Mouse (Mus musculus): ENCODE results near the gene I830077J02Rik. TPM values are rescaled to one million over a fixed set of nuclear protein-coding genes. Genes with fewer than 3 reads are reported as not detected.

I830077J02Rik gene
- polyA plus RNA-seq (2015; fragmentation: Nextera tagmentation; extraction: Ambion mirVana) = 0.41 and 0.49 TPM in 2 replicates

DNA sequence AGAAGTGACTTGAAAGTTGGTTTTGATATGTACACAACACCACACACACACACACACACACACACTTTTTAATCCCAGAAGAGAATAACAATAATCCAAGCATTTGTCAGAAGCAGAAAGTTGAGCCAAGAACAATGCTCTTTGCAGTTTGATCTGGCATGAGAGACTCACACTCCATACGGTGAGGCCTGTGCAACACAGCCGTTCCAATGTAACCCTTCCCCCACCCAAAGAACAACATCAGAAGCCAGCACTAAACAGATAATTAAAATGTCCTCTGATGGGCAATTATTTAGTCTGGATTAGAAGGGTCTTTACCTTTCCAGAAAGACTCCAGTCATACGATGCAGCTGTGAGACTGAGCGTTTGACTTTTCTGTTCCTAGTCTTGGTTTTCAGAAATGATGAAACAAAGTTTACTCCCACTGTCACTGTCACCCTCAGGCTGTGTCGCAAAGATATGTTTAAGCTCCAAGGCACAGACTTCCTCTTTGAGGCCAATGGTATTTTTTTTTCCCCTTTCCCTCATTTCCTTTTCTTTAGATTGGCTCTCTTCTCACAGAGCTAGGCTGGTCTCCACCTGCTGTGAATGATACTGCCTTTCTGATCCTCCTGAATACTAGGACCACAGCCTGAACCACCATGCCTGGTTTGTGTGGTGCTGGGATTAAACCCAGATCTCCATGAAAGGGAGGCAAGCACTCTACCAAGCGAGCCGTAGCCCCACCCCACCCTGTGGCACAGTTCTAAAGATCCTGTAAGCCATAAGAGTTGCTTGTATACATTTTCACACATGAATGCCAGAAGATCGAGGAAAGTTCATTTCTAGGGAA is at the start of gene I830077J02Rik:
Gene I830077J02Rik, minus strand, starts transcription at position 425 of the 832 bp plus-strand sequence.
- H3K9ac ChIP-seq = no peak within 1 kb of the TSS
- H3K4me1 ChIP-seq = no peaks in the 10 kb centered on the region
- H3K4me2 ChIP-seq = no peak within 1 kb of the TSS
- no peak within 1 kb of the TSS for H3K27ac ChIP-seq
- H3K9me3 ChIP-seq = no peaks in the 10 kb centered on the region
- 79% methylated on average over 8 of the region's 8 CpGs for WGBS
- ATAC-seq (ENCODE audit: insufficient number of reproducible peaks, insufficient read depth, low FRiP score, low TSS enrichment, low read depth) = no peak
- H3K4me3 ChIP-seq = no peak within 1 kb of the TSS
- H3K36me3 ChIP-seq = peaks cover 1% of the 10 kb centered on the region; the same call in 1 of the 2 replicates
- no peaks in the 10 kb centered on the region for H3K27me3 ChIP-seq

DNA sequence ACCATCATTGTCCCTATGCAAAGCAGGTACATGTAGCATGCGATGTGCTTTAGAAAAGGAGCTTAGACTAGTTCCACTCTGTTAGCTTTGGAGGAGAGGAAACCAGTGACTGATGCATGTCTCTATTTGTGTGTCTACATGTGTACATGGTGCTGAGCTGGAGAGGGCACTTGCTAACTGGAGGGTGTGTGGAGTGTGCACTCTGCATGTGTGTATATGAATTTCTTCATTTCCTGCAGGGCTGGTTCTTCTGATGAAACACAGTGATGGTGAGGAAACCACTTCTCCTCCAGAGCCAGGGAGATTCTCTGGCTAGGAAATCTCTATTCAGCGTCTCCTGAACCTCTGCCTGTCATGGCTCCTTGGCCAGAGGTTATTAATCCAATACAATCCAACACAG is 41.7 kb upstream of the I830077J02Rik start:
- 90% methylated on average over 2 of the region's 2 CpGs for WGBS
- H3K4me1 ChIP-seq = no peaks in the 10 kb centered on the region
- no peak overlapping the region for H3K27ac ChIP-seq
- ATAC-seq (ENCODE audit: insufficient number of reproducible peaks, insufficient read depth, low FRiP score, low TSS enrichment, low read depth) = no peak
- H3K9me3 ChIP-seq = no peaks in the 10 kb centered on the region
- H3K9ac ChIP-seq = no peak overlapping the region
- no peak overlapping the region for H3K4me3 ChIP-seq
- H3K4me2 ChIP-seq = no peak overlapping the region
- H3K27me3 ChIP-seq = no peaks in the 10 kb centered on the region
- peaks cover 10% of the 10 kb centered on the region for H3K36me3 ChIP-seq

DNA sequence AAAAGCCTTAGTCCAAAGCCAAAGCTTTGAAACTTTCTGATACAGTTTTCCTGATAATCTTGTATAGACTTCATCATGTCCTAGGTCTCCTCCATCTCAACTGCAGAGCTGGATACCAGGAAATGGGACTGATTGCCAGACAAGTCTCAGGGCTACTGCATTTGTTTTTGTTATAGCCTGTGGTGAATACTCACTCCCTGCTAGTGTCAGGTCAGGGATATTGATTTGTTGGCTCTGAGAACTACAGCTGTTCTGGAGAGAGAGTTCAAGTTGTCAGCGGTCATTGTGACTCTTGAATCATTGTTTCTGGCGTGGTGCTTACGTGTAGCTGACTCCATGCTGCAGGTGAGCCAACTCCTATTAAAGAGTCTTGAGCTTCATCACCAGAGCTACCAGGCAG is 40.9 kb upstream of the I830077J02Rik start, which contains the start of gene Ovgp1:
Gene Ovgp1, plus strand, starts transcription at position 301 of the 400 bp plus-strand sequence.
- H3K27ac ChIP-seq = no peak within 1 kb of the TSS
- ATAC-seq (ENCODE audit: insufficient number of reproducible peaks, insufficient read depth, low FRiP score, low TSS enrichment, low read depth) = no peak
- 82% methylated on average over 3 of the region's 3 CpGs for WGBS
- H3K36me3 ChIP-seq = peaks cover 18% of the 10 kb centered on the region
- no peaks in the 10 kb centered on the region for H3K9me3 ChIP-seq
- no peaks in the 10 kb centered on the region for H3K27me3 ChIP-seq
- no peak within 1 kb of the TSS for H3K4me2 ChIP-seq
- H3K9ac ChIP-seq = no peak within 1 kb of the TSS
- no peak within 1 kb of the TSS for H3K4me3 ChIP-seq
- H3K4me1 ChIP-seq = no peaks in the 10 kb centered on the region

DNA sequence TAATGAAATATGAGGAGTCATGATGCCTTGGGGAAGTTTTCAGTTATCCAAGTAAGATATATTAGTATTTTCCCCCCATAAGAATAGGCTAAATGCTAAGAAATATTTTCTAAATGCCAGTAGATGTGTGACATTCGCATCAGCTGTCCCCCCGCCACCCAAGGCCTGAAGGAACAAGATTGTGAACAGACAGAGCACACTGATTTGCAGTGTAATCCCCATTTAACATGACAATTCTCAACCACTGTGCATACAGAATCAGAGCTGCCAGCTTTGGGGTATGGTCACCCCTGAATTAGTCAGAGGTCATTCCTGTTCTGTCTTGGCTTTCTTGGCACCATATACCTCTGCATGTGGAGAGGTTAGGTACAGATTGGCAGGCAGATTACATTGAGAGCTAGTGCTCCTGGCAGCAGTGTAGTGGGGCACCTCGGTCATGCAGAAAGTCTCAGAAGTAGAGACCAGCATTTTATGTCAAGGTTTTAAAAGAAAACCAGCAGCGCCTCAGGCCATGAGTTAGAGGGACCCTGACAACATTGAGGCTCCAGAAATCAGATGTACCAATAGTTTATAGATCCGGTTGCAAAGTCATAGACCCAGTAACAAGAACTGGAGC is 39.5 kb upstream of the I830077J02Rik start:
- H3K4me1 ChIP-seq = no peaks in the 10 kb centered on the region
- H3K4me2 ChIP-seq = no peak overlapping the region
- H3K4me3 ChIP-seq = no peak overlapping the region
- no peak overlapping the region for H3K9ac ChIP-seq
- no peak for ATAC-seq (ENCODE audit: insufficient number of reproducible peaks, insufficient read depth, low FRiP score, low TSS enrichment, low read depth)
- WGBS = 83% methylated on average over 5 of the region's 5 CpGs
- H3K9me3 ChIP-seq = no peaks in the 10 kb centered on the region
- H3K27ac ChIP-seq = no peak overlapping the region
- no peaks in the 10 kb centered on the region for H3K27me3 ChIP-seq
- peaks cover 32% of the 10 kb centered on the region for H3K36me3 ChIP-seq

DNA sequence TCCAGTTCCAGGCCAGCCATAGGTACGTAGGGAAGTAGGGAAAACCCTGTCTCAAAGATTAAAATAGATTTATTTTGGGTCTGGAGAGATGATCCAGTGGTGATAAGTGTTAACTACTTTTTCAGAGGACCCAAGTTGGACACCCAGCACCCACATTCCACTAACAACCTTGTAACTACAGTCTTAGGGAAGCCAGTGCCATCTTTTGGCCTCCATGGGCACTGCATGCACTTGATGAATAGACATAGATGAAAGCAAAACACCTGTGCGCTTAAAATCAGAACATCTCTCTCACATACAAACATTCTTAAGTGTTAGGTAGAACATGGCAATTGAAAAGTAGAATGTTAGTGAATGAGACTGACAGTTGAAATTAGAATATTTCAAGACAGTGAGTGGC is 28.2 kb upstream of the I830077J02Rik start:
- H3K9me3 ChIP-seq = no peaks in the 10 kb centered on the region
- peaks cover 48% of the 10 kb centered on the region for H3K36me3 ChIP-seq
- peak overlapping the region; percentile 92 for H3K4me3 ChIP-seq
- ATAC-seq (ENCODE audit: insufficient number of reproducible peaks, insufficient read depth, low FRiP score, low TSS enrichment, low read depth) = no peak
- H3K9ac ChIP-seq = peak overlapping the region; percentile 97; the same call in 1 of the 2 replicates
- WGBS = 96% methylated on average over 2 of the region's 2 CpGs
- H3K27me3 ChIP-seq = no peaks in the 10 kb centered on the region
- H3K27ac ChIP-seq = no peak overlapping the region
- peak overlapping the region; percentile 90 for H3K4me2 ChIP-seq
- peaks cover 25% of the 10 kb centered on the region for H3K4me1 ChIP-seq

DNA sequence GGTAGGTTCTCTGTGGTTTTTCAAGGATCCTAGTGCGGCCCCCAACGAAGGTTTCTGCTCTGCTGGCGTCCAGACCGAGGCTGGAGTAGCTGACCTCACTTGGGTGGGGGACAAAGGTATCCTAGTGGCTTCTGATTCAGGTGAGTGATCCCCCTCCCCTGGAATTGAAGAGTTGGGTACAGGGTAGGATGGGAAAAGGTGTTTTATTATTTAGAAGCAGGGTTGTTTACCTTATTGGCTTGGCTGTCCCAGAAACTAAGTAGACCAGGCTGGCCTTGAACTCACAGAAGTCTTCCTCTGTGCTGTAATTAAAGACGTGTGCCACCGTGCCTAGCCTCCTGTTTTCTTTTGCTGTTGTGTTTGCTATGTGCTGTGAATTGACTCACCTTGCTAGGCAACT is 27.5 kb upstream of the I830077J02Rik start, which contains the start of gene Atp5f1:
Gene Atp5f1, minus strand, starts transcription at position 101 of the 400 bp plus-strand sequence.
- Histone ChIP-seq H3K9ac (peak within 1 kb of the TSS; percentile 97), H3K4me1 (peaks cover 25% of the 10 kb centered on the region), H3K27ac (peak within 1 kb of the TSS; percentile 86), H3K4me3 (peak within 1 kb of the TSS; percentile 92), H3K4me2 (peak within 1 kb of the TSS; percentile 90), H3K9me3 (no peaks in the 10 kb centered on the region), H3K36me3 (peaks cover 44% of the 10 kb centered on the region), H3K27me3 (no peaks in the 10 kb centered on the region)
- 5% methylated on average over 6 of the region's 6 CpGs for WGBS
- ATAC-seq (ENCODE audit: insufficient number of reproducible peaks, insufficient read depth, low FRiP score, low TSS enrichment, low read depth) = no peak

DNA sequence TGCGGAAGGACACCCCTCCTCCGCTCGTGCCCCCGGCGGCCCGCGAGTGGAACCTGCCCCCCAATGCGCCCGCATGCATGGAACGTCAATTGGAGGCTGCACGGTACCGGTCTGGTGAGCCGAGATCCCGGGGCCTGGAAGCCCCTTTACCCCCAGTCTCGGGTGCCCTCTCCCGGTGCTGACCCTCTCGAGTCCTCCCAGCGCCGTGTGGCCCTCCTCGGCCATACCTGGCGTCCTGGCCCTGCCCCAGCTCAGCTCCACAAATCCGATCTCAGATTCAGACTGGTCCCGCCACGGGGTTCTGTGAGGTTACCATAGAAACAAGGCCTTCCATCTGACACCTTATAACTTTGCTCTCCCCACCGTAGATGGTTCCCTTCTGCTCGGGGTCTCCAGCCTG is 27.1 kb upstream of the I830077J02Rik start:
- whole genome bisulfite sequencing = under 1% methylated on average over 26 of the region's 26 CpGs
- H3K4me2 ChIP-seq = peak overlapping the region; percentile 90
- peak overlapping the region; percentile 74 for H3K27ac ChIP-seq
- no peaks in the 10 kb centered on the region for H3K9me3 ChIP-seq
- peak overlapping the region; percentile 97 for H3K9ac ChIP-seq
- H3K4me3 ChIP-seq = peak overlapping the region; percentile 92
- no peaks in the 10 kb centered on the region for H3K27me3 ChIP-seq
- H3K4me1 ChIP-seq = peaks cover 25% of the 10 kb centered on the region
- peak; percentile 61 for ATAC-seq (ENCODE audit: insufficient number of reproducible peaks, insufficient read depth, low FRiP score, low TSS enrichment, low read depth)
- H3K36me3 ChIP-seq = peaks cover 44% of the 10 kb centered on the region

DNA sequence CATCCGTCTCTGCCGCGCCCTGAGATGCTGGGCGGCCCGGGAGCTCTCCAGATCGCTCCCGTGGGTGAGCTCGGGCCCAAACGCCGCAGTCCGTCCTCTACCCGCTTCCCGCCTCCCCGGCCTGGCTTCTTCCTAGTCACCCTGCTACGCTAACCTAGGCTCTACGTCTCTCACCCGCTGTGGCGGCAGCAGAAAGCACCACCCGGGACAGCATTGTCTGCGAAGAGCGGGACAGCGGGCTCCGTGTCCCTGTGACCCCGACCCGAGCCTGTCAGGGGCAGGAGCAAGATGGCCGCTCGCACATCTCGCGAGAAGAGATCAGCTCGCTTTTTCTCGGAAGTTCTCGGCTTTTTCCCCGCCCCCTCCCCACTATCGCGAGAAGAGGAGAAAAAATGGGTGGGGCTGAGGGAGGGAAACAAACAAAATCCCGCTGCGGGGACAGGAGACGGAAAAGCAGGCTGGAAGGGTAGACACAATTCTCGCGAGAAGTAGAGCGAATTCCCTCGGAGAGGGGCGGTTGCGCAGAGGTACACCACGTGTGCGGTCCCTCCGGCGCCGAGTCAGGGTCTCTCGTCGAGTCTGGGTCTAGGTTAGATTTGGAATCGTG is 26.6 kb upstream of the I830077J02Rik start, which contains the start of gene Wdr77:
Gene Wdr77, plus strand, starts transcription at position 396 of the 607 bp plus-strand sequence.
- peaks cover 25% of the 10 kb centered on the region for H3K4me1 ChIP-seq
- no peaks in the 10 kb centered on the region for H3K9me3 ChIP-seq
- ATAC-seq (ENCODE audit: insufficient number of reproducible peaks, insufficient read depth, low FRiP score, low TSS enrichment, low read depth) = peak; percentile 95
- H3K27ac ChIP-seq = peak within 1 kb of the TSS; percentile 86
- H3K4me3 ChIP-seq = peak within 1 kb of the TSS; percentile 92
- peaks cover 43% of the 10 kb centered on the region for H3K36me3 ChIP-seq
- no peaks in the 10 kb centered on the region for H3K27me3 ChIP-seq
- peak within 1 kb of the TSS; percentile 90 for H3K4me2 ChIP-seq
- H3K9ac ChIP-seq = peak within 1 kb of the TSS; percentile 97
- under 1% methylated on average over 52 of the region's 52 CpGs for WGBS

DNA sequence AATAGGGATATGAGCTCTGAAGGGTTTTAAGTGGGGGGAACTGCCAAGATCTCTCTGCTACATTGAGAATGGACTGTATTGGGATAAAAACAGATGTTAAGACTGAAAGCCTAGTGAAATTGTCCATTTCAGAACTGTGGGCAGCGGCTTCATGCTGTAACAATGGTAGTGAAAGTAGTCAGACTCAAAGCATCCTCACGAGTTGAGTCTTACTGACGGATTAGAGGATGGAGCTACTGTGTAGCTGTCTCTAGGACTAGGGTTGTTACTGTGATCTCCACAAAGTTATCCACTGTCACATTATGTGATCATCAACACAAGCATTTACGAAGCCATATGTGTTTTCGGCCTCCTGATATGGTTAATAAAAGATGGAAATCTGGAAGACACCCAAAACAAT is 25.7 kb upstream of the I830077J02Rik start:
- H3K36me3 ChIP-seq = peaks cover 42% of the 10 kb centered on the region
- H3K27ac ChIP-seq = no peak overlapping the region; the same call in 1 of the 2 replicates
- H3K9me3 ChIP-seq = no peaks in the 10 kb centered on the region
- peak overlapping the region; percentile 97 for H3K9ac ChIP-seq
- WGBS = 42% methylated on average over 5 of the region's 5 CpGs
- H3K4me2 ChIP-seq = peak overlapping the region; percentile 81
- H3K4me1 ChIP-seq = peaks cover 25% of the 10 kb centered on the region
- peak overlapping the region; percentile 92 for H3K4me3 ChIP-seq
- H3K27me3 ChIP-seq = no peaks in the 10 kb centered on the region
- ATAC-seq (ENCODE audit: insufficient number of reproducible peaks, insufficient read depth, low FRiP score, low TSS enrichment, low read depth) = no peak

DNA sequence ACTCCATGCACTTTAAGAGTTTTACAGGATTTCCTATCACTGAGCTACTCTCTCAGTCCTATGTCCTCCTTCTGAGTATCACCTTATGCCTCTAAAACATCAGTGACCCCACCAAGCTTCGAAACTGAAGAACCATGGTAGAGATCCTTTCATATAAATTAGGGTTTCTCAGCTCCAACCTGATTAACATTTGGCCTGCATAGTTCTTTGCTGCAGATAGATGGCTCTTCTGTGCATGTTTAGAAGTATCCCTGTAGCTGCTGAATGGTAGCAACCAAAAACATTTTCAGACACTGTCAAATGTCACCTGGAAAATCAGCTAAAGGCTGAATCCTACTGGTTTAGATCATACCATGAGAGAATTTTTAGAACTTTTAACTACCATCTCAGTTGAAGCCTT is 24.8 kb upstream of the I830077J02Rik start:
- Histone ChIP-seq H3K9me3 (no peaks in the 10 kb centered on the region), H3K36me3 (peaks cover 42% of the 10 kb centered on the region), H3K27me3 (no peaks in the 10 kb centered on the region), H3K27ac (no peak overlapping the region), H3K4me2 (peak overlapping the region; percentile 81; the same call in 1 of the 2 replicates), H3K4me1 (peaks cover 25% of the 10 kb centered on the region), H3K9ac (no peak overlapping the region), H3K4me3 (no peak overlapping the region)
- 94% methylated on average over 1 of the region's 1 CpGs for WGBS
- ATAC-seq (ENCODE audit: insufficient number of reproducible peaks, insufficient read depth, low FRiP score, low TSS enrichment, low read depth) = no peak

DNA sequence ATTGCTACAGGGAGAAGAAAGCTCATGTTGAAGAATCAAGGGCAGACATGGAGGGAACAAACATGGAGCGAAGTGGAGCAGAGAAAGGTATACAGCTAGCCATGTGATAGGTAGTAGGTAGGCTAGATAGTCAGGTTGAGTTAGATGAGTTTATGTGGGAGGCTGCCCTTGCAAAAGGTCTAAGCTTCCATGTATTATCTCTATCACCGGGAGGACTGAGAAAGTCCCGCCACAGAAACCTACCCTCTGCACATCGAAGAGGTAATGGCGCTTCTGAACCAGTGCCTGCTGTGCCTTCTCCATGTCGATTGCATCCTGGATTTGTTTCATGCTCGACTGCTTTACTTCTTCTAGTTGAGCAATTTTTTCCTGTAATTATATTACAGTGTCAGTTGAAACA is 18.9 kb upstream of the I830077J02Rik start:
- no peak overlapping the region for H3K4me2 ChIP-seq
- H3K36me3 ChIP-seq = peaks cover 81% of the 10 kb centered on the region
- no peaks in the 10 kb centered on the region for H3K9me3 ChIP-seq
- no peak overlapping the region for H3K27ac ChIP-seq
- 95% methylated on average over 7 of the region's 7 CpGs for WGBS
- H3K9ac ChIP-seq = no peak overlapping the region
- no peak for ATAC-seq (ENCODE audit: insufficient number of reproducible peaks, insufficient read depth, low FRiP score, low TSS enrichment, low read depth)
- H3K27me3 ChIP-seq = no peaks in the 10 kb centered on the region
- no peaks in the 10 kb centered on the region for H3K4me1 ChIP-seq
- H3K4me3 ChIP-seq = no peak overlapping the region

All from embryonic facial prominence, embryonic 13.5 days (tissue).